Mouse (Mus musculus) midbrain, embryonic 15.5 days (tissue): ENCODE data around the gene Synrg. TPM values are rescaled to one million over a fixed set of nuclear protein-coding genes. Genes with fewer than 3 reads are reported as not detected.

Source experiments
- ATAC-seq: fragments of 200-750 bp; cut with Nextera tagmentation; replicated peaks from 2 replicates; pipeline ENCODE4 v1.8.0; 2017; ENCODE audit warnings: moderate TSS enrichment
- H3K27ac ChIP-seq: fragments of 300-500 bp; sonication (generic); 2 replicates; pipeline ENCODE4 v1.5.1; 2015; ENCODE audit warnings: mild to moderate bottlenecking, inconsistent platforms
- H3K27me3 ChIP-seq: fragments of 300-500 bp; sonication (generic); replicated peaks from 2 replicates; pipeline ENCODE4 v1.6.1; 2015; ENCODE audit warnings: inconsistent platforms
- H3K36me3 ChIP-seq: fragments of 300-500 bp; sonication (generic); replicated peaks from 2 replicates; pipeline ENCODE4 v1.6.1; 2015; ENCODE audit warnings: inconsistent platforms
- H3K4me1 ChIP-seq: fragments of 300-500 bp; sonication (generic); 2 replicates; pipeline ENCODE4 v1.6.1; 2015; ENCODE audit warnings: inconsistent platforms
- H3K4me2 ChIP-seq: fragments of 300-500 bp; sonication (generic); 2 replicates; pipeline ENCODE4 v1.6.1; 2015; ENCODE audit warnings: inconsistent platforms, mild to moderate bottlenecking, moderate library complexity
- H3K4me3 ChIP-seq: fragments of 300-500 bp; sonication (generic); 2 replicates; pipeline ENCODE4 v1.5.1; 2015; ENCODE audit warnings: mild to moderate bottlenecking, inconsistent platforms
- H3K9ac ChIP-seq: fragments of 300-500 bp; sonication (generic); 2 replicates; pipeline ENCODE4 v1.6.1; 2015; ENCODE audit warnings: mild to moderate bottlenecking, inconsistent platforms
- H3K9me3 ChIP-seq: fragments of 300-500 bp; sonication (generic); 2 replicates; pipeline ENCODE4 v1.6.1; 2016; ENCODE audit warnings: inconsistent platforms
- WGBS: fragments of 180-500 bp; shearing (Covaris S2); methylation state at CpG from one replicate; pipeline ENCODE4 v1.1.7; 2015; ENCODE audit warnings: mixed read lengths; 5-methylcytosine and 5-hydroxymethylcytosine counted together
- polyA plus RNA-seq: library from polyadenylated mRNA; unstranded; fragments of >200 nt; fragmentation: Nextera tagmentation; extraction: Ambion mirVana; gene quantifications from 2 replicates; pipeline ENCODE4 v1.2.1, GENCODE M21; 2015

Synrg gene
- polyA plus RNA-seq, 1 experiment from 2014 or later: 33.1 TPM

DNA sequence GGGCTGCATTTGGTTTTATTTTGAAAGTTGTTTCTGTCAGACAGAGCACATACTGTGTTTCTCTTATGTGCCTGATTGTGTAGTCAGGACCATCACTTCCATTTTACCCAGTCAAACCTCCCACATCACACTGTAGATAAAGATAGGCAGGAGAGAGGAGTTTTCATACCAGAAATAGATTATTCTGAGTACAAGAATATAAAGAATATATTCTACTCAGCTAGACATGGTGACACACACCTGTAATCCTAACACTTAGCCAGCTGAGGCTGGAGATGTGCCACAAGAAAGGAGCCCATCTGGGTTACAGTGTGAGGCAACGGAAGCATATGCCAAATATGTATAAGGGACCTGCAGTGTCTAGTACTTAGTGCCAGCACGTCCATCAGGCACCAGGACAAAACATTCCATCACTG, 31.3 kb downstream of the Synrg start:
- no peaks in the 10 kb centered on the region for H3K9me3 ChIP-seq
- H3K27me3 ChIP-seq: no peaks in the 10 kb centered on the region
- no peak overlapping the region for H3K9ac ChIP-seq
- H3K4me3 ChIP-seq: no peak overlapping the region
- H3K36me3 ChIP-seq: peaks cover 56% of the 10 kb centered on the region
- H3K4me2 ChIP-seq: no peak overlapping the region
- 92% methylated on average over 2 of the region's 2 CpGs for WGBS
- no peak overlapping the region for H3K27ac ChIP-seq
- no peaks in the 10 kb centered on the region for H3K4me1 ChIP-seq
- no peak for ATAC-seq

DNA sequence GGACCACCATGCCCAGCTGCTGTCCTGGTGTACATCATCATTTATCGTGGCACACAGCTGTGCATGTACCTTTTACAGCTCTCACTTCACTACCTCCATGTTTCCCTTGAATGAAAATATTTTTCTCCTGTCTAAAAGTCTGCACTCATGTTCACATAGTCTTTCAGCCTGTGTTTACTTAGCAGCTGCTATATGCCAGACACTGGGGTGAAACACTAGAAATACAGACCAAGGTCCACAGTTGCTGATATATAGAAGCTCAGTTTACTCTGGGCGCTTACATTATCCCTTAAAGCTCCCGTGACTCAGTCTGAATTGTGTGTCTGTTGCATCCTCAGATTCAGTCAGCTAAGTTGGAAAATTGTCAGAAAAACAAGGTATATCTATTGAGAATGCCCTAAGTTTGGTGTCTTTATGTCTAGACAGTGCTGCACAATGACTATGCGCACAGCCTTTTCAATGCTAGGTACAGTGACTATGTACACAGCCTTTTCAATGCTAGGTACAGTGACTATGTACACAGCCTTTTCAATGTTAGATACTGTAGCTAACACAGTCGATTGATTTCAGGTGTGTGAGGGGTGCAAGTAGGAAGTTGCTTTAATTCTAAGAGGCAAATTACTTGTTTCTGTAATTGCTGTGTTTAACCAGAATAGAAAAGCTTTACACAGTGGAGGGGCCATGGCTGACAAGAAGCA, 33.1 kb downstream of the Synrg start:
- no peak overlapping the region for H3K27ac ChIP-seq
- 91% methylated on average over 5 of the region's 5 CpGs for WGBS
- no peaks in the 10 kb centered on the region for H3K27me3 ChIP-seq
- ATAC-seq: no peak
- no peak overlapping the region for H3K4me3 ChIP-seq
- no peak overlapping the region for H3K9ac ChIP-seq
- no peaks in the 10 kb centered on the region for H3K9me3 ChIP-seq
- no peaks in the 10 kb centered on the region for H3K4me1 ChIP-seq
- no peak overlapping the region for H3K4me2 ChIP-seq
- peaks cover 47% of the 10 kb centered on the region for H3K36me3 ChIP-seq

DNA sequence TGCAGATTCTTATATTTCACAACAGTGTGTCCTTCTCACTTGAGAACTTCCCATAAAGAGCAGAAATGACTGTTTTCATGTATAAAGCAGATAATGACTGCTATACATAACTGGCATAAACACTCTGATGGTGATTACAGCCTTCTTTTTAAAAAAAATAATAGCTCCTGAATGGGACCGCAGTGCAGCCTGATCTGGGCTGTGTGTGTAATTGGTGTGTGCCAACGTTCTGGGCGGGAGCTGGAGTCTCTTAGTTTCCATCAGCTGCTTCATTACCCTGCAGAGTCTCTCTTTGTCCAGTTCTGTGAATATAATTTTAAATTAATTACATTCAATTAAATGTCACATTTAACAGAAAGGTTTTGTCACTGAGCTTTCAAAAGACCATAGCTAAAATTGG, 34.8 kb downstream of the Synrg start:
- Histone ChIP-seq H3K9ac (no peak overlapping the region), H3K4me2 (no peak overlapping the region), H3K27me3 (no peaks in the 10 kb centered on the region), H3K36me3 (peaks cover 48% of the 10 kb centered on the region), H3K9me3 (no peaks in the 10 kb centered on the region), H3K4me3 (no peak overlapping the region), H3K27ac (peak overlapping the region; percentile 32; the same call in 1 of the 2 replicates), H3K4me1 (no peaks in the 10 kb centered on the region)
- WGBS: 58% methylated on average over 3 of the region's 3 CpGs
- no peak for ATAC-seq

DNA sequence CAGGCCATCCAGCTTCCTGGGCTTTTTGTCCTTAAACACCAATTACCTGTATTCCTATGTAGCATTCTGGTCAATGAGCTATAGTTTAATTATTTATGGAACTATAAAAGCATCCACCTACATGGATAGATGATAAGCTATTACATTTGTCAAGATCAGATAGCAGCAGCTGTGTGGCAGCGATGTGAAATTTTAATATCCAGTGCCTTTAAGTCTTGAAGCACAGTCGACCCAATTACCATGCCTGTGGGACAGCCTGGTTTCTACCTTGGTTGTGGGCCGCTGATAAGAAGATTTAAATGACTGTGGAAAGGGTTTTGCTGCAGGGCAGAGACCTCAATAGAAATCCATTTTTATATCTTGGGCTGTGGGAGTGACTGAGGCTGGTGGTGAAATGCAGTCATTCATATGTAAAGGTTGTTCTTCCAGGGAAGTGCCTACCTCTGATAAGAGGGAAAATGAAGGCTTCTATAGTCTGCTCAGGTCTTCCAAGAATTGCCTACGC, 35.2 kb downstream of the Synrg start:
- H3K36me3 ChIP-seq: peaks cover 47% of the 10 kb centered on the region
- no peak overlapping the region for H3K9ac ChIP-seq
- peak; percentile 70 for ATAC-seq

DNA sequence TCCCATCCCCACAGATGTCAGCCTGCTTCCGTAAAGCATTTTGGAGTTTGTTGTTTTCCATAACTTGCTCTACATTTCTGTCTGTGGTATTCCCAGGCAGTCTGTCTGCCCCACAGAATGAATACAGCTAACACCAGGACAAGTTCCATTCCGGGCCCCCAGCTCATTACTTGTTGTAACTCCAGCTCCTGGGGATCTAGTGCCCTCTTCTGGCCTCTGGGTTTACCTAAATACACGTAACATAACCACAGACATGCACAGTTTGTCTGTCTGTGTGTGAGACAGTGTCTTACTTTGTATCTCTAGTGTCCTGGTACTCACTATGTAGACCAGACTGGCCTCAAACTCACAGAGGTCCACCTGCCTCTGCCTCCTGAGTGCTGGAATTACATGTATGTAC, 37.0 kb downstream of the Synrg start:
- ATAC-seq: no peak
- H3K4me3 ChIP-seq: no peak overlapping the region
- H3K9ac ChIP-seq: no peak overlapping the region
- H3K9me3 ChIP-seq: no peaks in the 10 kb centered on the region
- H3K4me2 ChIP-seq: no peak overlapping the region
- no peaks in the 10 kb centered on the region for H3K4me1 ChIP-seq
- H3K27ac ChIP-seq: 0 out of 2 replicates have a peak overlapping the region, but pooled peaks have one; percentile 8
- 90% methylated on average over 3 of the region's 3 CpGs for WGBS
- H3K27me3 ChIP-seq: no peaks in the 10 kb centered on the region
- peaks cover 38% of the 10 kb centered on the region for H3K36me3 ChIP-seq

More for the DNA sequence above, 35.2 kb downstream of the Synrg start:
- WGBS: 64% methylated on average over 4 of the region's 4 CpGs
- Histone ChIP-seq H3K27ac (peak overlapping the region; percentile 63; the same call in 1 of the 2 replicates), H3K4me3 (no peak overlapping the region), H3K9me3 (no peaks in the 10 kb centered on the region), H3K4me2 (no peak overlapping the region), H3K4me1 (no peaks in the 10 kb centered on the region), H3K27me3 (no peaks in the 10 kb centered on the region)

DNA sequence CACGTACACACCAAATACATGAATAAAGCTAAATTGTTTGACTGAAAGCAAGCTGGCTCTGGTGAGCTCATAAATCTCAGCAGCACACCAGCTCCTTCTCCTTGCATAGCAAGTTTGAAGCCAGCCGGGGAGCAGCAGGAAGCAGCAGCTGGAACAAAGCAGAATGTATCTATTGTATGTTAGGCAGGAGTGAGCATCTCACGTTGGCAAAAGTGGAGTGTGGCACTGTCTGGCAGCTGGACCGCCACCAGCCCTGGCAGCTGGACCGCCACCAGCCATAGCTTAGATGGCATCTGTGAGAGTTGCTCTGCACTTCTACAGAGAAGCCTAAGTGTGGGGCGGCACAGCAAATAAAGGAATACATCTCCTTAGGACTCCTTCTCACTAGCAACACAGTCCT, 39.8 kb downstream of the Synrg start:
- Histone ChIP-seq H3K27ac (no peak overlapping the region), H3K36me3 (peaks cover 35% of the 10 kb centered on the region), H3K4me1 (no peaks in the 10 kb centered on the region), H3K27me3 (no peaks in the 10 kb centered on the region), H3K4me3 (no peak overlapping the region), H3K4me2 (no peak overlapping the region), H3K9me3 (no peaks in the 10 kb centered on the region), H3K9ac (no peak overlapping the region)
- WGBS: 83% methylated on average over 6 of the region's 6 CpGs
- no peak for ATAC-seq

DNA sequence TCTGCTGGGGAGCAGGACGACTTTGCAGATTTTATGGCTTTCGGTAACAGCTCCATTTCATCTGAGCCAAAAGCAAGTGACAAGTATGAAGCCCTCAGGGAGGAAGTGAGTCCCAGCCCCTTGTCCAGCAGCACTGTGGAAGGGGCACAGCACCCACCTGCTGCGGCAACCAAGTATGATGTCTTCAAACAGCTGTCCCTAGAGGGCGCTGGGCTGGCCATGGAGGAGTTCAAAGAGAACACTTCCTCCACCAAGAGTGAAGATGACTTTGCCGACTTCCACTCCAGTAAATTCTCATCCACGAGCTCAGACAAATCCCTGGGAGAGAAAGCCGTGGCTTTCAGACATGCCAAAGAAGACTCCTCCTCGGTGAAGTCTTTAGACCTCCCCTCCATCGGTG, 44.8 kb downstream of the Synrg start:
- Histone ChIP-seq H3K9me3 (no peaks in the 10 kb centered on the region), H3K27me3 (no peaks in the 10 kb centered on the region), H3K4me3 (no peak overlapping the region), H3K9ac (no peak overlapping the region), H3K4me2 (no peak overlapping the region), H3K27ac (no peak overlapping the region), H3K36me3 (peaks cover 19% of the 10 kb centered on the region), H3K4me1 (peaks cover 34% of the 10 kb centered on the region)
- no peak for ATAC-seq
- WGBS: 84% methylated on average over 9 of the region's 9 CpGs

DNA sequence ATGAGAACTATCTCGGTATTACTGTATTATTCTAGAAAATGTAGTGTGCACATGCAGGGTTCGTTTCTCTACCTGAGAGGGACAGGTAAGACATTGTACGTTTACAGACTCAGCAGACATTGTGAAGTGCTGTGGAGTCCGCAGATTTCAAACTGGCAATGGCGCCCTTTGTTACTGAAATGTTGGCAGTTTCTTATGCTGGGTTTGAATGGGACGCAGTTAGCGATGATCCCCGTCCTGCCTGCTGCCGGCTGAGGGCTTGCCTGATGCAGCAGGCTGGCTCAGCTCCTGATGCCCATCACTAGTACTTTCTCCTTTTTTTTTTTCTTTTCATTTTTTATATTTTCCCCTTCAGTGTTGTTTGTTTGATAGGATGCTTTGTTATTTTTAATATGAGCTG, 46.2 kb downstream of the Synrg start:
- Histone ChIP-seq H3K27me3 (no peaks in the 10 kb centered on the region), H3K9ac (no peak overlapping the region), H3K4me3 (no peak overlapping the region), H3K36me3 (peaks cover 12% of the 10 kb centered on the region; the same call in 1 of the 2 replicates), H3K9me3 (no peaks in the 10 kb centered on the region), H3K27ac (0 out of 2 replicates have a peak overlapping the region, but pooled peaks have one; percentile 56), H3K4me1 (peaks cover 38% of the 10 kb centered on the region), H3K4me2 (no peak overlapping the region)
- ATAC-seq: no peak
- 46% methylated on average over 9 of the region's 9 CpGs for WGBS

DNA sequence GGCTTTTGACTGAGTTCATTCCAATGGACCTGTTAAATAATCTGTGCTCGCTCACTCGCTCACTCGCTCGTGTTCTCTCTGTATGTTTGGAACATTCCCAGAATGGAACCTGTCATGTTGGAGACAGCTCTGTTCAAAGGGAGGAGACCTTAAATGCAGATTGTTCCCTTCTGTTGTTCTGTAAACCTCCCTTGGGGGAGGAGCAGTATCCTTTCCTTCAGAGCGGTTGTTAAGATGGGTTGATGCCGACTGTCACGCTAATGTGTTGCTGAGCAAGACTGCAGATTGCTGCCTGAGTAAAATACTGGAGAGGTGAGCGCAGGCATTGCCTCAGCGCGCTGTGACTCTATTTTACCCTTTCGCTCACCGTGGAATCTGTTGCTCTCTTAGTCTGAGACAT, 46.8 kb downstream of the Synrg start:
- Histone ChIP-seq H3K9ac (no peak overlapping the region), H3K4me3 (no peak overlapping the region), H3K27ac (peak overlapping the region; percentile 56; the same call in 1 of the 2 replicates), H3K36me3 (peaks cover 11% of the 10 kb centered on the region; the same call in 1 of the 2 replicates), H3K4me1 (peaks cover 38% of the 10 kb centered on the region), H3K9me3 (no peaks in the 10 kb centered on the region), H3K4me2 (peak overlapping the region; percentile 20; the same call in 1 of the 2 replicates), H3K27me3 (no peaks in the 10 kb centered on the region)
- WGBS: 6% methylated on average over 12 of the region's 12 CpGs
- ATAC-seq: no peak

DNA sequence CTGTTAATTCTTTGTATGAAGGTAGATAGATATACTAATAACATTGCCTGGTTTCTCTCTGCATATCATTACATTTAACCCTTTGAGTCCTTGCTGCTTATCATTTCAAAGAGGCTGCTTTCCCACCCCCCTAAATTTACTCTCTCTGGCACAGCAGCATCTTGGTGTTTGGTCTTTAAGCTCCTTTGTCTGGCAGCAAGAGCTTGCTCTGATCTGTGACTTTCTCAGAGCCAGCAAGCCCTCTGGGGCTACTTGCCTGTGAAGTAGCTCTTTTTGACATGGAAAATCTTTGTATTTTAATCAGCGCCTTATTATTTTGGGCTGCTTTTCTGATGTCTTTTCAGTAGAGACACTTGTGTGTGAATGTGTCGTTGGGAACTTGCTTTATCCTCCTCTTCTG, 47.3 kb downstream of the Synrg start:
- Histone ChIP-seq H3K27me3 (no peaks in the 10 kb centered on the region), H3K9me3 (no peaks in the 10 kb centered on the region), H3K4me1 (peaks cover 38% of the 10 kb centered on the region), H3K4me2 (peak overlapping the region; percentile 20; the same call in 1 of the 2 replicates), H3K9ac (no peak overlapping the region), H3K36me3 (peaks cover 11% of the 10 kb centered on the region; the same call in 1 of the 2 replicates), H3K4me3 (no peak overlapping the region), H3K27ac (peak overlapping the region; percentile 56)
- no peak for ATAC-seq
- 15% methylated on average over 2 of the region's 2 CpGs for WGBS

DNA sequence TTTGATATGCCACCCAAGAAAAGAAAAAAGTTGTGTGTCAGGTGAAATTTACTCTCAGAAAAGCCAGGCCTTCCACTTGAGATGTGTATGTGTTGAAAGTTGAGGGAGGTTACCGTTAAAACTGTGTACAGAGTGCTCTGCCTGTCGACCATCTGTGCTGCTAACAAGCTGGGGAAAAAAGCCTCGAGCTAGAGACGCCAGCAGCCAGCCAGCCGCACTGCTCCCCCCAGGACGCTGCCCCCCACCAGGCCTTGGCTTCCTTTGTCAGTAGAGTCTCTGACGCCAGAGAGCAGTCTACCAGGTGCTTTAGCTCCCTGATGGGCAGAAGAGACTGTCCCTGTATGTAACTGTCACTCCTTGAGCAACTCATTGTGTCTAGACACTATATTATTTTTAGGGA, 48.9 kb downstream of the Synrg start:
- Histone ChIP-seq H3K36me3 (peaks cover 11% of the 10 kb centered on the region; the same call in 1 of the 2 replicates), H3K4me2 (no peak overlapping the region), H3K4me3 (no peak overlapping the region), H3K27ac (no peak overlapping the region), H3K4me1 (peaks cover 38% of the 10 kb centered on the region), H3K27me3 (no peaks in the 10 kb centered on the region), H3K9ac (no peak overlapping the region), H3K9me3 (no peaks in the 10 kb centered on the region)
- WGBS: 19% methylated on average over 7 of the region's 7 CpGs
- no peak for ATAC-seq

DNA sequence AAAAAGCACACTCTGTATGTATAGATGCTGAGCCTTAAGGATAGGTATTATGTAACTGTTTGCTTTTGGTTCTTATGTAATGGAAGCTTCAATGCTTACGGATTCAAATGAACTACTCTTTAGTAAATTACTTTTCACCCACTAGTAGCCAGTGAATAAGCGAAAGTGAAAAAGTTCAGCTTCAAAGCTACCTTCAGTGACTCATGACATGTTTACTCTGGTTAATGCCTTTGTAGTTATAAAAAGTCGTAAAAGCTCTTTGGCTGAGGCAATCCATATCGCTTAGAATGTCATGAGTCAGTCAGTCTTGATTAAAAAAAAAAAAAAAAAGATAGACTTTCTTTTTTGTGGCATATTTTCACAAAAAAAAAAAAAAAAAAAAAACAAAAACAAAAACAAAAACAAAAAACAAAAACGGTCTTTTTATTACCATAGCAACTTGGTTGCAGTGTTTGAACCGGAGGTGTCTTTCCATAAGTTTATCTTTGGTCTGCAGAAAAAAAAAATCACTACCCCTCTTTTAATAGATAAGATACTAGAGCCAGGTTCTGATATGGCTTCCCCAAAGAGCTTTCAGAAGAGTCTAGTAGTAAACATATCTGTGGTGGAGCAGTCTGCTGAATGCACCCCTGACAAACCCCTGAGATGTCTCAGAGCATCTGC, 52.0 kb downstream of the Synrg start:
- Histone ChIP-seq H3K36me3 (peaks cover 11% of the 10 kb centered on the region; the same call in 1 of the 2 replicates), H3K27me3 (no peaks in the 10 kb centered on the region), H3K9me3 (no peaks in the 10 kb centered on the region), H3K4me3 (no peak overlapping the region), H3K4me1 (peaks cover 21% of the 10 kb centered on the region), H3K4me2 (no peak overlapping the region), H3K27ac (no peak overlapping the region), H3K9ac (no peak overlapping the region)
- WGBS: 92% methylated on average over 6 of the region's 6 CpGs
- ATAC-seq: no peak
